Mouse (Mus musculus): ENCODE data around the gene Ncapg. TPM values are rescaled to one million over a fixed set of nuclear protein-coding genes. Genes with fewer than 3 reads are reported as not detected.
A peak's percentile ranks its signal among the peaks of the same experiment; 100 is the strongest.

Ncapg gene
- polyA plus RNA-seq, 1 experiment from 2014 or later, result 5.0 TPM

DNA sequence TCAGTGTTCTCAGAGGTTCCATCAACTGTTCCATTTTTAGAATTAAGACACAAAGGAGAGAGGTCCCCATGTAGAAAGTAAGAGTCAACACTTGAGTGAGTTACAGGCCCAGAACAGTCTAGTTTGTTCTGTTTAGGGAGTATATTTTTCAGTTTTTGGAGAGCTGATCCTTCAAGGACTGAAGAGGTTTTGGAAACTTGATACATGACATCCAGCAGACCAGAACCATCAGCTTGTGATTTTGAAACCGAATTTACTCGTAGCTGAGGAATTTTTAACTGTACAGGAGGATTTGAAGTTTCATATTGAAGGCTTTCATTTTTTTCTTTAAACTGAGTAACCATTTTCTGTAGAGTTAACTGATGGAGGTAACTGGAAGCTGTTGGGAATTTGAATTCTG, 64.0 kb downstream of the Ncapg start:
- H3K36me3 ChIP-seq (ENCODE audit: control insufficient read depth, insufficient read depth, low read length), result no peaks in the 10 kb centered on the region
- no peaks in the 10 kb centered on the region for H3K27me3 ChIP-seq (ENCODE audit: control insufficient read depth, insufficient read depth, low read depth, low read length)
- no peak overlapping the region for H3K9ac ChIP-seq (ENCODE audit: low read depth, low read length)
- no peak for ATAC-seq
- no peaks in the 10 kb centered on the region for H3K9me3 ChIP-seq (replicated peaks; ENCODE audit: control insufficient read depth, low read length, poor library complexity, severe bottlenecking)
- no peaks in the 10 kb centered on the region for H3K4me1 ChIP-seq (ENCODE audit: control insufficient read depth, insufficient read depth, low read length)
- WGBS, result 89% methylated on average over 2 of the region's 2 CpGs
- H3K4me2 ChIP-seq (ENCODE audit: low read length), result no peak overlapping the region
- no peak overlapping the region for H3K4me3 ChIP-seq (ENCODE audit: low read depth, low read length)
- H3K27ac ChIP-seq (ENCODE audit: low read length), result no peak overlapping the region

DNA sequence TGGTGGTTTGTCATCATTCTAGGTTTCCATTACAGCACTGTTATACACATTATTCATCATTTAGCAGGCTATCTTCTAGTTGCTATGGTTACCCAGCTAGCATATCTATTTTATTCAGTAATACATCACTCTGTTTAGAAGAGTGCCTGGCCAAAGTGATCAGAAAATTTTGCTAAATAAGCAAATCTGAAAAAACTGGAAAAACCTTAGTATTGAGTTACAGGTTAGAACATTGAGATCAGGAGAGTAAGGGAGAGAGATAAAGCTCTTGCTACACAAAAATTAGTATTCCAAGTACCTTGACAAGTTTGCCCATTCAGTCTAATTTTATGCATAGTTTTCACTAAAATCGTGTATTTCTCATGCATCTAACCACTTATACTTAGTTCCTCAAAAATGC, 68.2 kb downstream of the Ncapg start:
- ATAC-seq, result peak; percentile 39; the same call in 1 of the 2 replicates
- Histone ChIP-seq H3K9ac (ENCODE audit: low read depth, low read length) (no peak overlapping the region), H3K36me3 (ENCODE audit: control insufficient read depth, insufficient read depth, low read length) (no peaks in the 10 kb centered on the region), H3K27ac (ENCODE audit: low read length) (no peak overlapping the region), H3K4me3 (ENCODE audit: low read depth, low read length) (no peak overlapping the region), H3K4me2 (ENCODE audit: low read length) (no peak overlapping the region), H3K9me3 (replicated peaks; ENCODE audit: control insufficient read depth, low read length, poor library complexity, severe bottlenecking) (no peaks in the 10 kb centered on the region), H3K4me1 (ENCODE audit: control insufficient read depth, insufficient read depth, low read length) (no peaks in the 10 kb centered on the region), H3K27me3 (ENCODE audit: control insufficient read depth, insufficient read depth, low read depth, low read length) (no peaks in the 10 kb centered on the region)
- 92% methylated on average over 1 of the region's 1 CpGs for WGBS

Other genes starting within 250 kb of the Ncapg start
- 112 and 127 TPM in 2 replicates for gene Qdpr, start 219.7 kb upstream of the Ncapg start, polyA plus RNA-seq (2015; fragmentation: Nextera tagmentation; extraction: Ambion mirVana)
- gene Clrn2, start 216.2 kb upstream of the Ncapg start, polyA plus RNA-seq (2015; fragmentation: Nextera tagmentation; extraction: Ambion mirVana), result 0.33 TPM in 1 of 2 replicates, not detected in the other
- 28.8 and 31.6 TPM in 2 replicates for gene Lap3, start 176.5 kb upstream of the Ncapg start, polyA plus RNA-seq (2015; fragmentation: Nextera tagmentation; extraction: Ambion mirVana)
- gene Med28, start 149.7 kb upstream of the Ncapg start, polyA plus RNA-seq (2015; fragmentation: Nextera tagmentation; extraction: Ambion mirVana), result 265 and 266 TPM in 2 replicates
- 7.0 and 9.4 TPM in 2 replicates for gene Fam184b, start 30.3 kb upstream of the Ncapg start, polyA plus RNA-seq (2015; fragmentation: Nextera tagmentation; extraction: Ambion mirVana)
- gene Lcorl, start 187.7 kb downstream of the Ncapg start, polyA plus RNA-seq (2015; fragmentation: Nextera tagmentation; extraction: Ambion mirVana), result 60.9 and 65.3 TPM in 2 replicates